Mouse (Mus musculus) neural tube, embryonic 11.5 days (tissue): Measurements from ENCODE around the gene Hcfc2. TPM values are rescaled to one million over a fixed set of nuclear protein-coding genes. Genes with fewer than 3 reads are reported as not detected.

ENCODE experiments used
- ATAC-seq: fragments of 200-750 bp; cut with Nextera tagmentation; 2 replicates; pipeline ENCODE4 v1.8.0; 2017; ENCODE audit warnings: moderate number of reproducible peaks, mild to moderate bottlenecking, moderate TSS enrichment, moderate library complexity; ENCODE audit not compliant: insufficient read depth, low FRiP score, low TSS enrichment
- DNase-seq: peaks from one replicate; pipeline ENCODE4 v3.0.0-alpha.2; 2015; ENCODE audit warnings: low spot score
- H3K27ac ChIP-seq: fragments of 300-500 bp; sonication (generic); 2 replicates; pipeline ENCODE4 v1.5.1; 2014; ENCODE audit warnings: low read depth, mild to moderate bottlenecking, low read length
- H3K27me3 ChIP-seq: fragments of 300-500 bp; sonication (generic); 2 replicates; pipeline ENCODE4 v1.6.1; 2014; ENCODE audit warnings: mild to moderate bottlenecking, low read length, mixed read lengths; ENCODE audit not compliant: control insufficient read depth, insufficient read depth
- H3K36me3 ChIP-seq: fragments of 300-500 bp; sonication (generic); 2 replicates; pipeline ENCODE4 v1.6.1; 2014; ENCODE audit warnings: mild to moderate bottlenecking, low read length, moderate library complexity, mixed read lengths; ENCODE audit not compliant: control insufficient read depth, insufficient read depth
- H3K4me1 ChIP-seq: fragments of 300-500 bp; sonication (generic); 2 replicates; pipeline ENCODE4 v1.6.1; 2014; ENCODE audit warnings: low read length, mixed read lengths; ENCODE audit not compliant: control insufficient read depth, insufficient read depth
- H3K4me2 ChIP-seq: fragments of 300-500 bp; sonication (generic); 2 replicates; pipeline ENCODE4 v1.6.1; 2014; ENCODE audit warnings: low read depth, mild to moderate bottlenecking, moderate library complexity
- H3K4me3 ChIP-seq: fragments of 300-500 bp; sonication (generic); 2 replicates; pipeline ENCODE4 v1.5.1; 2014; ENCODE audit warnings: low read depth, low read length
- H3K9ac ChIP-seq: fragments of 300-500 bp; sonication (generic); 2 replicates; pipeline ENCODE4 v1.6.1; 2014; ENCODE audit warnings: mild to moderate bottlenecking, low read length
- H3K9me3 ChIP-seq: fragments of 300-500 bp; sonication (generic); 2 replicates; pipeline ENCODE4 v1.6.1; 2016; ENCODE audit warnings: low read length; ENCODE audit not compliant: control insufficient read depth
- WGBS: fragments of 180-500 bp; shearing (Covaris S2); extraction: QIAGEN DNeasy Blood & Tissue Kit; methylation state at CpG from one replicate; pipeline ENCODE4 v1.1.7; 2014; 5-methylcytosine and 5-hydroxymethylcytosine counted together
- polyA plus RNA-seq: library from polyadenylated mRNA; unstranded; fragments of >200 nt; fragmentation: Nextera tagmentation; extraction: Ambion mirVana; gene quantifications from 2 replicates; pipeline ENCODE4 v1.2.1, GENCODE M21; 2014

Hcfc2 gene
- polyA plus RNA-seq, 1 experiment from 2014 or later, result 36.4 TPM

DNA sequence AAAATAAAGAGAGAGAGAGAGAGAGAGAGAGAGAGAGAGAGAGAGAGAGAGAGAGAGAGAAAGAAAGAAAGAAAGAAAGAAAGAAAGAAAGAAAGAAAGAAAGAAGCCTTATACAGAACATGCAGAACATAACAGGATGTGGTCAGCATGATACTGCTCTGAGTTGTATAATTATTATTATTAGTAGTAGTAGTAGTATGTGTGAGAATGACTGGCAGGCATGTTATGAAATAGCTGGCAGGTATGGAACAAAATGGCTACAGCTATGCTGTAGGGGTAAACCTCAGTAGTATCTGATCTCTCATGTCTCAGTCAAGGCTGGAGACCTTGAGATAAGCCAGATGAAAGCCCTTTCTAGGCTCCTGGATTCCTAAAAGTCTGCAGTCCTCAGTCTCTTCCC is 93.2 kb downstream of the Hcfc2 start:
- DNase-seq (no peak), ATAC-seq (no peak)
- H3K9ac ChIP-seq, result no peak overlapping the region
- no peaks in the 10 kb centered on the region for H3K27me3 ChIP-seq
- H3K4me3 ChIP-seq, result no peak overlapping the region
- no peaks in the 10 kb centered on the region for H3K9me3 ChIP-seq
- H3K4me1 ChIP-seq, result no peaks in the 10 kb centered on the region
- no peak overlapping the region for H3K4me2 ChIP-seq
- no peak overlapping the region for H3K27ac ChIP-seq
- no peaks in the 10 kb centered on the region for H3K36me3 ChIP-seq

DNA sequence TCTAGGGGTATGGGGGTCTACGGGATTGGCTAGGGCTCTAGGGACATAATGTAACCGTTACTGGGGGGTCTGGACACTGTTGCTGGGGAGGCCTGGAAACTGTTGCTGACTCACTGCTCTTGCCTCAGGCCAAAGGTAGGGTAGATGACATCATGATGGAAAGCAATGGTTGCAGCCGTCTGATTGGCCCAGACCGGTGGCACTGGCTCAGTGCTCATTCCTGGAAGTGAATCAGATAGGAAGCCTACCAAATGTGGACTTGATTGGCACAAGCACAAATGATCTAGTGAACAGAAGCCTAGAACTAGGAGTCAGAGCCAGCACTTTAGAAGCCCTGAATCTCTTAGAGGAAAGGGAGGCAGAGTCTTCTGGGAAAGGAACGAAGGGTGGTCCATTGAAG is 94.5 kb downstream of the Hcfc2 start:
- no peak overlapping the region for H3K9ac ChIP-seq
- H3K9me3 ChIP-seq, result no peaks in the 10 kb centered on the region
- no peak for DNase-seq
- no peaks in the 10 kb centered on the region for H3K36me3 ChIP-seq
- no peak overlapping the region for H3K4me3 ChIP-seq
- no peaks in the 10 kb centered on the region for H3K27me3 ChIP-seq
- no peak for ATAC-seq
- WGBS, result 91% methylated on average over 5 of the region's 5 CpGs
- no peak overlapping the region for H3K27ac ChIP-seq
- H3K4me1 ChIP-seq, result no peaks in the 10 kb centered on the region
- H3K4me2 ChIP-seq, result no peak overlapping the region

DNA sequence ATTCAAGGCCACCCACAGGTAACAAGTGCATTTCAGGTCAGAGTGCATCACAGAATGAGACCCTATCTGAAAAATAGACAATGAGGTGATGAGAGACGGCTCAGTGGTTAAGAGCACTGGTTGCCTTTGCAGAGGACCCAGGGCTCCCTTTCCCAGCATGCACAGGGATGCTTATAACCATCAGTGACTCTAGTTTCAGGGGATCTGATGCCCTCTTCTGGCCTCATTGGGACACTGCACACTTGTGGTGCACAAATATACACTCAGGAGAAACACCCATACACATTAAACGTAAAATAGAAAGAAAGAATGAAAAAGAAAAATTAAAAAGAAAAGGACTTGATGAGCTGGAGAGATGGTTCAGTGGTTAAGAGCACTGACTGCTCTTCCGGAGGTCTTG is 95.8 kb downstream of the Hcfc2 start:
- 90% methylated on average over 3 of the region's 3 CpGs for WGBS

More for the DNA sequence above, 95.8 kb downstream of the Hcfc2 start:
- H3K27ac ChIP-seq, result no peak overlapping the region
- no peak overlapping the region for H3K9ac ChIP-seq
- DNase-seq, result no peak
- ATAC-seq, result no peak
- no peaks in the 10 kb centered on the region for H3K9me3 ChIP-seq
- no peaks in the 10 kb centered on the region for H3K4me1 ChIP-seq
- H3K4me2 ChIP-seq, result no peak overlapping the region
- H3K36me3 ChIP-seq, result no peaks in the 10 kb centered on the region
- no peaks in the 10 kb centered on the region for H3K27me3 ChIP-seq
- H3K4me3 ChIP-seq, result no peak overlapping the region

Other genes with a start within 250 kb of the Hcfc2 start
- gene Gm1553, start 203.5 kb upstream of the Hcfc2 start, polyA plus RNA-seq, result not detected in 2 replicates
- 33.2 and 40.1 TPM in 2 replicates for gene 1190007I07Rik, start 72.9 kb upstream of the Hcfc2 start, polyA plus RNA-seq
- gene Tdg, start 66.3 kb upstream of the Hcfc2 start, polyA plus RNA-seq, result 321 and 343 TPM in 2 replicates
- 2.2 and 4.4 TPM in 2 replicates for gene Glt8d2, start 5.5 kb upstream of the Hcfc2 start, polyA plus RNA-seq
- gene Nfyb, start 68.0 kb downstream of the Hcfc2 start, polyA plus RNA-seq, result 73.9 and 74.9 TPM in 2 replicates
- 191 and 203 TPM in 2 replicates for gene Txnrd1, start 137.8 kb downstream of the Hcfc2 start, polyA plus RNA-seq
- 0.43 and 0.64 TPM in 2 replicates for gene Eid3, start 170.5 kb downstream of the Hcfc2 start, polyA plus RNA-seq